Comparison of ENCODE assay signal across 36 mouse cellular contexts in the genomic region with DNA sequence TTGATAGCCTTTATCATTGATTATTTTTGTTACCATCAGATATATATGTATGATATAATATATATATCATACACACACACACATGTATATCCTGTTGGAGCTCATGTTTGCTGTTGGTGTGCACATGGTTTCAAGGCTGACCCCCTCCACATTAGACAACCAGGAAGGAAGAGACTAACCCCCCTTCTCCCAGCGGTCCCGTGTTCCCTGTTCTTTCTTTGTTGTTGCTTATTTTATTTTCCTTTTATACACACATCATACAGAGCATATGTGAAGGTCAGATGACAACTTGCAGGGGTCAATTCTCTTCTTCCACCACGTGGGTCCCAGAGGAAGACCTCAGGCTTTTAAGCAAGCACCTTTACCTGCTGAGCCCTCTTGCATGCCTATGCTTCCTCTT. TPM values are rescaled to one million over a fixed set of nuclear protein-coding genes. Genes with fewer than 3 reads are reported as not detected.
"Had no signal": no experiment of that assay in that cellular context is flagged by ENCODE, and none has a peak within 500 bp of the region (broad histone marks: within the 10 kb centered on the region; RNA-seq: fewer than 3 reads in every experiment).

No protein-coding gene starts in this region.

- H3K27ac ChIP-seq: heart, embryonic 10.5 days; heart, embryonic 13.5 days; heart, embryonic 15.5 days; hindbrain, embryonic 10.5 days; hindbrain, embryonic 12.5 days; hindbrain, embryonic 13.5 days; hindbrain, embryonic 14.5 days; hindbrain, embryonic 15.5 days; hindbrain, postnatal 0 days; kidney, embryonic 15.5 days; kidney, postnatal 0 days; layer of hippocampus, adult 2 months; left cerebral cortex, adult 2 months had no signal

- H3K4me1 ChIP-seq: heart, embryonic 10.5 days; heart, embryonic 12.5 days; heart, embryonic 13.5 days; heart, embryonic 15.5 days; hindbrain, embryonic 15.5 days; kidney, embryonic 15.5 days had no signal

- H3K4me3 ChIP-seq: heart, embryonic 10.5 days; heart, embryonic 12.5 days; heart, embryonic 13.5 days; heart, embryonic 15.5 days; hindbrain, embryonic 10.5 days; hindbrain, embryonic 12.5 days; hindbrain, embryonic 13.5 days; hindbrain, embryonic 15.5 days; kidney, embryonic 15.5 days; layer of hippocampus, adult 2 months; left cerebral cortex, adult 2 months had no signal

- H3K36me3 ChIP-seq: heart, embryonic 10.5 days; heart, embryonic 12.5 days; heart, embryonic 13.5 days; heart, embryonic 15.5 days; hindbrain, embryonic 10.5 days; hindbrain, embryonic 12.5 days; hindbrain, embryonic 13.5 days; hindbrain, embryonic 15.5 days; kidney, embryonic 15.5 days had no signal

- H3K4me2 ChIP-seq: heart, embryonic 11.5 days; heart, embryonic 12.5 days; heart, embryonic 13.5 days; heart, embryonic 15.5 days; hindbrain, embryonic 12.5 days; hindbrain, embryonic 13.5 days; hindbrain, embryonic 14.5 days; hindbrain, embryonic 15.5 days; kidney, embryonic 15.5 days had no signal

- H3K9me3 ChIP-seq: heart, embryonic 10.5 days; heart, embryonic 12.5 days; heart, embryonic 13.5 days; heart, embryonic 15.5 days; hindbrain, embryonic 10.5 days; hindbrain, embryonic 12.5 days; hindbrain, embryonic 13.5 days; hindbrain, embryonic 15.5 days; kidney, embryonic 15.5 days had no signal

- DNase-seq: heart, postnatal 10 days; heart, postnatal 14 days; heart, postnatal 36 days; heart, postnatal 4 days; kidney, adult 11 months; kidney, adult 18-20 months; kidney, adult 2 months; kidney, adult 8-10 months; kidney, adult 9 months; kidney, postnatal 10 days; kidney, postnatal 14 days; kidney, postnatal 36 days; kidney, postnatal 4 days; layer of hippocampus, adult 9-11 months; layer of hippocampus, postnatal 36 days had no signal

- H3K9ac ChIP-seq: heart, embryonic 12.5 days; heart, embryonic 13.5 days; heart, embryonic 15.5 days; hindbrain, embryonic 12.5 days; hindbrain, embryonic 13.5 days; hindbrain, embryonic 14.5 days; hindbrain, embryonic 15.5 days; kidney, embryonic 15.5 days had no signal

- ATAC-seq: hindbrain, postnatal 0 days; inflammation-experienced regulatory T-cells, adult 6 months; intestine, embryonic 16.5 days; intestine, postnatal 0 days had no signal

RNA-seq across cellular contexts. Expression of gene 4932438H23Rik, which starts 29.3 kb away (rescaled TPM):
- total RNA-seq: heart, postnatal 25 days had no signal
- polyA plus RNA-seq: heart, embryonic 10.5 days; heart, embryonic 12.5 days; heart, embryonic 13.5 days; heart, embryonic 16.5 days; intestine, embryonic 14.5 days had no signal
